Mouse (Mus musculus): ENCODE data around the gene Rabif.
"Not testable (repeated sequence)": the region's sequence is repeated elsewhere in the genome, so short reads cannot be mapped to it uniquely, and the experiment has no call there.

Gene Rabif

GRCm38 (mm10) chr1:134512584-134512983 lies 18.1 kb downstream of the Rabif start:
- DNase-seq (ENCODE audit: low read depth, low spot score) = no peak

DNA sequence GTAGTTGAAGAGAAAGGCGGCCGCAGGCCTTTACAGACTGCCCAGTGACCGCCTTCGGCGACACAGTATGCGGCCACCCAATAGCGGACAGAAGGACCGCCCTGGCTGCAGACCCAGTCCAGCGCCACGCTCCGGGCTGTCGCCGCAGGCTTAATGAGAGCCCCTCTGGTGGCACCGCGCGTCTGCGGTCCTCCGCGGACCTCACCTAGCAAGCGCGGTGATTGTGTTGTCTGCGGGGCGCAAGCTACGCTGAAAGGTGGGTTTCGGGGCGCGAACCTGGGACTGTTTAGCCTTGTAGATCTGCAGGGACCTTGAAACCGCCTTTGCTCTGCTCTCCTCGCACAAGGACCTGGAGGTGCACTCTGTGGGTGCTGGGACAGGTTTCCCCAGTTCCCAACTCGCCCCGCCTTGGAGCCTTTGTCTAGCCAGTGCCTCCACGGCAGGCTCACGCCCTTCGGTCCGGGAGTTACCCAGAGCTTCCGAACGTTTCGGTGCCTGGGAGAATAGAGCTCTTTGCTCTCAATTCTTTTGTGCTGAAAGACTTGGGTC lies 18.9 kb downstream of the Rabif start:
- DNase-seq (ENCODE audit: low read depth, low spot score) = peak; percentile 72

GRCm38 (mm10) chr1:134513876-134514590 lies 19.6 kb downstream of the Rabif start:
- DNase-seq (ENCODE audit: low read depth, low spot score) = no peak

DNA sequence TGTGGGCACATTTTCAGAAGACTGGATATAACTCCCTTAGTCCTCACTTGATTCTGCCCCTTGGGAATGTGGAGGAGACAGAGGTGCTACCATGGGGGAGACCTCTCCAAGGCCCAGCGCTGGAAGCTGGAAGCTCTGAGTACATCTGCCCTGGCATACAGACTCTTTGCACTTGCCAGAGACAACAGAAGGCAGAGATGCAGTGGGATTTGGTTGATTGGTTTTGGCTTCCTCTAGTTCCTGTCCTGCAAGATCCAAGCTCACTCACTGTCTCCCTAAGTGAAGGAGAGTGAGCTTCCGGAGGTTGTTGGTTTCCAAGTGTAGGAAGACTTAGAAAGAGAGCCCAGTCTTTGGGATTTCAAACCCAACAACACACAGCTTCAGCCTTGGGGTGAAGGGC lies 21.4 kb downstream of the Rabif start:
- DNase-seq (ENCODE audit: low read depth, low spot score) = no peak

- no peak for DNase-seq (ENCODE audit: low read depth, low spot score)
Observed at GRCm38 (mm10) chr1:134516491-134517198, 22.2 kb downstream of the Rabif start.

DNA sequence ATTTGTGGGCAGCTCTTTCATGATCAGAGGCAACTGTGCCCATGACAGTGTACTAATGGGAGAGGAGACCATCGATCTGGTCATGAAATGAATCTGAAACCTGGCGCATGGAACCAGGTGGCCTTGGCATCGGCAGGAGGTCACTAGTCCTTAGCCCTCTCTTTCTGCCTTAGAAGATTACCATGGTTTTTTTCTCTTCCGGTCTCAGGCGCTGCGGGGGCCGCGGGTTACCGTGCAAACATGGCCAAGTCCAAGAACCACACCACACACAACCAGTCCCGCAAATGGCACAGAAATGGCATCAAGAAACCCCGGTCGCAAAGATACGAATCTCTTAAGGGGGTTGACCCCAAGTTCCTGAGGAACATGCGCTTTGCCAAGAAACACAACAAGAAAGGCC lies 23.4 kb downstream of the Rabif start:
- not testable (repeated sequence) for DNase-seq (ENCODE audit: low read depth, low spot score)

DNA sequence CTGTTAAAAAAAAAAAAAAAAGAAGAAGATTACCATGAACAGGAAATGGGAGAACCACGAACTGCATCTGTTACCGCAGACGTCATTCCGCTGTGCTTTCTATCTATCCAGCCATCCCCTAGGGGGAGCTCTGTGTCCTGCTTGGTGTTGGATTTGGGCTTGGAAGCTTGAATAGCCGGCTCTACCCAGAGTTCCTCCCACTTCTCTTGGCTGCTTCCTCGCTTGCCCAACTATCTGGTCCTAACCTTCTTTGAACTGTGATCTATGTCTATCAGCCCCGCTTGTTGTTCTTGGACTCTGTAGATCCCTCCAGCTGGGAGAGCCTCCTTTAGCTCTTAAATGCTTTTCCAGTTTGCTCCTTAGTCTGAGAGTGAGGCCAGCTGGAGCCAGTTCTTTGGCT lies 24.2 kb downstream of the Rabif start:
- peak; percentile 96 for DNase-seq (ENCODE audit: low read depth, low spot score)

- not testable (repeated sequence) for DNase-seq (ENCODE audit: low read depth, low spot score)
Observed at GRCm38 (mm10) chr1:134519201-134519600, 24.8 kb downstream of the Rabif start.

GRCm38 (mm10) chr1:134520001-134520721 lies 25.7 kb downstream of the Rabif start:
- no peak for DNase-seq (ENCODE audit: low read depth, low spot score)

DNA sequence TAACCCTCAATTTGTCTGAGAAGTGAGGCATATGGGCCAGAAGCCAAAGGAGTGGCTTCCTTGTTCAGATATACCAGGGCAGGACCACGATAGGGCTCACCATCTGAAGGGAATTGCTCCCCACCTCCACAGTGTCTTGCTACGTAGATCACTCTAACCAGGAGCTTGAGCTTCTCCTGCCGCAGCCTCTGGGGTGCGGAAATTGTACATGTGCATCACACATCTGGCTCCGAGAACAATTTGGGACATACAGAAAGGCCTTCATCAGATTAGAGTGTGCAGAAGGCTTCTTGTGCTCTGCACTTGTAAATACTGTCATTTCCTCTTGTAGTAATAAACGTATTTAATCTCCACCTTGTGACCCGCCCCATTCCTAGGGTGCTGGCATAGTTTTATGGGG lies 26.7 kb downstream of the Rabif start:
- no peak for DNase-seq (ENCODE audit: low read depth, low spot score)

- DNase-seq (ENCODE audit: low read depth, low spot score) = no peak
Observed at GRCm38 (mm10) chr1:134522325-134522724, 27.9 kb downstream of the Rabif start.

- DNase-seq (ENCODE audit: low read depth, low spot score) = peak; percentile 91
Observed at GRCm38 (mm10) chr1:134524424-134524823, 30.0 kb downstream of the Rabif start.

GRCm38 (mm10) chr1:134525015-134525414 lies 30.6 kb downstream of the Rabif start:
- no peak for DNase-seq (ENCODE audit: low read depth, low spot score)

- DNase-seq (ENCODE audit: low read depth, low spot score) = peak; percentile 56
Observed at GRCm38 (mm10) chr1:134526752-134527151, 32.3 kb downstream of the Rabif start.

- DNase-seq (ENCODE audit: low read depth, low spot score) = no peak
Observed at GRCm38 (mm10) chr1:134530618-134531017, 36.2 kb downstream of the Rabif start.

DNA sequence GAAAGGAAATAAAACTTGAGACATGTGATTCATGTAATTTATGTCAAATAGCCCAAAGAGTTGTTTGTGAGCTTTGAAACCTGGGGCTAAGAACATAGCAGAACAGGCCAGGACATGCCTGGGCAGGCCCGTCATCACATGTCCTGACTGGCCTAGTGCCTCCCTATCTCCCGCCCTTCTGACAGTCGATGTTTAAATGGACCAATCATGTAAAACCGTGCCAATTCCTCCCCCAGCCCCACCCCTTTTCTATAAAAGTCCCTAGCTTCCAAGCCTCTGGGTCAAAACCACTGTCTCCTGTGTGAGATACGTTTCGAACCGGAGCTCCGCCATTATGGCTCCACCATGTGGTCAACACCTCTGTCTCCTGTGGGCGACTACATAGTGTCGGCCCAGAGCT lies 39.3 kb downstream of the Rabif start:
- DNase-seq (ENCODE audit: low read depth, low spot score) = peak; percentile 65

DNA sequence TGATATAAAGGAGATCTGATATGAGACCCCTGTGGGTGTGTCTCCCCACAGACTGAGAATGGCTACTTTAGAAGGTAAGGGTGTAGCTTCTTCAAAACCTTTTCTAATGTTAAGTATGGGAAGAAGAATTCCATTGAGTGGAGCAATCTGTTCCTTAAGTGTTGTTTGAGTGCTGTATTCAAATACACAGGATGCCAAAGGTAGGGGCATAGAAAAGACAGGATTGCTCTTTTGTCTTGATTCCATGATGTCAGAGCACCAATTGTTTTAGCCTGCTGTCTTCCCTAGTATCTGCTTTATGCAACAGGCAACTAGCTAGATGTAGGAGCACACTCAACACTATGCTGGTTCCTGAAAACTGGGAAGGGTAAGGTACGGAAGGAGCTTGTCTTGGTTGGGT lies 40.6 kb downstream of the Rabif start:
- peak; percentile 97 for DNase-seq (ENCODE audit: low read depth, low spot score)

DNA sequence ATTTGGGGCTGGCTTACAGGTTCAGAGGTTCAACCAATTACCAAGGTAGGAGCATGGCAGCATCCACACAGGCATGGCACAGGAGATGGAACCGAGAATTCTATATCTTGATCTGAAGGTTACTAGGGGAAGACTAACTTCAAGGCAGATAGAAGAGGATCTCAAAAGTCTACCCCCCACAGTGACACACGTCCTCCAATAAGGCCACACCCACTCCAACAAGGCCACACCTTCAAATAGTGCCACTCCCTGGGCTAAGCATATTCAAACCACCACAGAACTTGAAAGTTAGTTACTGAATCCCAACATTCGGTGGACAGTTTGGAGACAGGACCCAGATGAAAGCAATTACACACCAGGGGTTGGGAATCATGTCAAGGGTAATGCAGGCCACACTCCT lies 41.1 kb downstream of the Rabif start:
- DNase-seq (ENCODE audit: low read depth, low spot score) = peak; percentile 84

DNA sequence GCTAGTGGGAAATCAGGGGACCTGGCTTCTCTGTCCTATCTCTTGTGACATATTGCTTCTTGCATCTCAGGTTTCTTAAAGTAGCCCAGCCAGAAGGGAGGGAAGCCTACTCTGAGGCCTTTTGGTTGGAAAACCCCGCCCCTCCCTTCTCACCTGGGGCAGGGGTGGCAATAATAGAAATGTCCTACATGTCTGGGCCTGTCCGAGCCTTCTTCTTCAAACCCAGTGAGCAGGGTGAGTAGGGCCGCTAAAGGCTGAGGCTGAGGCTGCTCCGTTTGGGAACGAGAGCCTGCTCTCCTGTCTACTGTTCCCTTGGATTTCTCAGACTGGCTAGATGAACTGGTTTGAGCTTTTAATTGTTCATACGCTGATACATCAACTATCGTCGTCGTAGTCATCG lies 46.2 kb downstream of the Rabif start:
- no peak for DNase-seq (ENCODE audit: low read depth, low spot score)

GRCm38 (mm10) chr1:134548231-134548630 lies 53.8 kb downstream of the Rabif start:
- no peak for DNase-seq (ENCODE audit: low read depth, low spot score)

- DNase-seq (ENCODE audit: low read depth, low spot score) = peak; percentile 50
Observed at GRCm38 (mm10) chr1:134549632-134550132, 55.2 kb downstream of the Rabif start, which contains the start of gene Mgat4e. TSS of gene Mgat4e (minus strand) at chr1:134549682.

GRCm38 (mm10) chr1:134551869-134552268 lies 57.4 kb downstream of the Rabif start:
- no peak for DNase-seq (ENCODE audit: low read depth, low spot score)

Measured in ZHBTc4 (cell line).